Mouse (Mus musculus): ENCODE results near the gene Rgsl1. TPM values are rescaled to one million over a fixed set of nuclear protein-coding genes. Genes with fewer than 3 reads are reported as not detected.

The Rgsl1 gene
- total and polyA plus RNA-seq, 3 experiments = not detected

- no peaks in the 10 kb centered on the region; the same call in 1 of the 2 replicates for H3K79me2 ChIP-seq (ENCODE audit: control insufficient read depth, insufficient read depth, low read length, poor library complexity)
- H3K4me3 ChIP-seq (ENCODE audit: control insufficient read depth in 1 of 2, insufficient read depth in 1 of 2, low read depth in 2 of 2, low read length in 2 of 2) = no peak overlapping the region
- no peaks in the 10 kb centered on the region for H3K9me3 ChIP-seq (replicated peaks; ENCODE audit: insufficient read depth, low read length)
- DNase-seq (ENCODE audit: low read depth, low spot score) = peak; percentile 13
- H3K4me1 ChIP-seq (ENCODE audit: control insufficient read depth in 1 of 2, insufficient read depth in 2 of 2, low read length in 2 of 2) = peaks cover 0 to 17% of the 10 kb centered on the region in 2 experiments; a peak in 2 of 4 replicates
- no peak overlapping the region for H3K27ac ChIP-seq (ENCODE audit: control insufficient read depth, low read depth, low read length)
- H3K36me3 ChIP-seq (ENCODE audit: control insufficient read depth in 1 of 2, insufficient read depth in 2 of 2, low read length in 2 of 2) = peaks cover 0 to 7% of the 10 kb centered on the region in 2 experiments; a peak in 1 of 4 replicates
- no peaks in the 10 kb centered on the region for H3K27me3 ChIP-seq (ENCODE audit: control insufficient read depth in 1 of 2, insufficient read depth in 2 of 2, low read length in 2 of 2)
- TF ChIP-seq MYC (IDR thresholded peaks at IDR 0.05; ENCODE audit: low read depth, low read length) (no peak), GATA1 (IDR thresholded peaks at IDR 0.05; ENCODE audit: low read depth, low read length) (no peak), KAT2A (conservative IDR thresholded peaks at IDR 0.05; ENCODE audit: low read depth, low read length) (no peak), MAX (IDR thresholded peaks at IDR 0.05; ENCODE audit: low read length) (no peak), BHLHE40 (IDR thresholded peaks at IDR 0.05; ENCODE audit: borderline replicate concordance, low read depth, low read length) (no peak), TCF12 (IDR thresholded peaks at IDR 0.05; ENCODE audit: low read depth, low read length) (no peak)
- H3K9ac ChIP-seq (ENCODE audit: control insufficient read depth, low read depth, low read length, poor library complexity, severe bottlenecking) = no peak overlapping the region
Observed at GRCm38 (mm10) chr1:153746119-153746670, 97.7 kb downstream of the Rgsl1 start.

- peak; percentile 82 for DNase-seq (ENCODE audit: low read depth, low spot score)
- peak overlapping the region in 1 of 2 experiments; percentile 51; a peak in 2 of 4 replicates for H3K4me3 ChIP-seq (ENCODE audit: control insufficient read depth in 1 of 2, insufficient read depth in 1 of 2, low read depth in 2 of 2, low read length in 2 of 2)
- H3K36me3 ChIP-seq (ENCODE audit: control insufficient read depth in 1 of 2, insufficient read depth in 2 of 2, low read length in 2 of 2) = no peaks in the 10 kb centered on the region
- peaks cover 0 to 3% of the 10 kb centered on the region in 2 experiments; a peak in 1 of 4 replicates for H3K4me1 ChIP-seq (ENCODE audit: control insufficient read depth in 1 of 2, insufficient read depth in 2 of 2, low read length in 2 of 2)
- H3K27ac ChIP-seq (ENCODE audit: control insufficient read depth, low read depth, low read length) = no peak overlapping the region
- no peaks in the 10 kb centered on the region for H3K27me3 ChIP-seq (ENCODE audit: control insufficient read depth in 1 of 2, insufficient read depth in 2 of 2, low read length in 2 of 2)
- TF ChIP-seq POLR2AphosphoS2 (IDR thresholded peaks at IDR 0.05; ENCODE audit: low read length) (no peak), ZC3H11A (IDR thresholded peaks at IDR 0.05; ENCODE audit: low read depth, low read length) (peak; percentile 17; the same call in 1 of the 2 replicates), MAZ (IDR thresholded peaks at IDR 0.05; ENCODE audit: low read depth, low read length) (no peak), CTCF (IDR thresholded peaks at IDR 0.05 in 2 of 3, conservative IDR thresholded peaks at IDR 0.05 in 1 of 3; ENCODE audit: control insufficient read depth in 1 of 3, insufficient read depth in 1 of 3, low read depth in 2 of 3, low read length in 3 of 3, poor library complexity in 1 of 3, severe bottlenecking in 1 of 3) (peak; percentile 65 to 83 (median 78)), ZKSCAN1 (IDR thresholded peaks at IDR 0.05; ENCODE audit: low read depth, low read length) (peak; percentile 71), RAD21 (IDR thresholded peaks at IDR 0.05; ENCODE audit: low read depth, low read length) (peak; percentile 56), TAL1 (IDR thresholded peaks at IDR 0.05; ENCODE audit: low read length) (no peak), ZNF384 (IDR thresholded peaks at IDR 0.05; ENCODE audit: low read depth, low read length) (peak; percentile 65), SMC3 (IDR thresholded peaks at IDR 0.05; ENCODE audit: low read depth, low read length) (peak; percentile 75)
- H3K79me2 ChIP-seq (ENCODE audit: control insufficient read depth, insufficient read depth, low read length, poor library complexity) = no peaks in the 10 kb centered on the region
- H3K9ac ChIP-seq (ENCODE audit: control insufficient read depth, low read depth, low read length, poor library complexity, severe bottlenecking) = peak overlapping the region; percentile 9; the same call in 1 of the 2 replicates
- no peaks in the 10 kb centered on the region for H3K9me3 ChIP-seq (replicated peaks; ENCODE audit: insufficient read depth, low read length)
Observed at GRCm38 (mm10) chr1:153742374-153743155, 101.4 kb downstream of the Rgsl1 start.

All from MEL (cell line).